Mouse (Mus musculus) megakaryocyte, adult 5-6 weeks (primary cell): Measurements from ENCODE around the gene Slc44a4. TPM values are rescaled to one million over a fixed set of nuclear protein-coding genes. Genes with fewer than 3 reads are reported as not detected.
"Not testable (repeated sequence)": the region's sequence is repeated elsewhere in the genome, so short reads cannot be mapped to it uniquely, and the experiment has no call there.

Experiments used
- ATAC-seq: 2 replicates; pipeline ENCODE4 v1.8.0; 2016; ENCODE audit warnings: mild to moderate bottlenecking, inconsistent platforms; ENCODE audit not compliant: poor library complexity, severe bottlenecking
- total RNA-seq, 2 experiments: library from RNA; stranded (forward) in 1 of 2; stranded (reverse) in 1 of 2; fragments of 153-499, 151-499 nt in 1 of 2; fragments of 221-1000, 200-1000 nt in 1 of 2; gene quantifications; 2 replicates each; pipeline versions ENCODE4 v1.2.3 to v1.2.4; 2015 to 2017

The Slc44a4 gene
- total RNA-seq, 2 experiments from 2014 or later, result 0.33 TPM; not detected in 1

DNA sequence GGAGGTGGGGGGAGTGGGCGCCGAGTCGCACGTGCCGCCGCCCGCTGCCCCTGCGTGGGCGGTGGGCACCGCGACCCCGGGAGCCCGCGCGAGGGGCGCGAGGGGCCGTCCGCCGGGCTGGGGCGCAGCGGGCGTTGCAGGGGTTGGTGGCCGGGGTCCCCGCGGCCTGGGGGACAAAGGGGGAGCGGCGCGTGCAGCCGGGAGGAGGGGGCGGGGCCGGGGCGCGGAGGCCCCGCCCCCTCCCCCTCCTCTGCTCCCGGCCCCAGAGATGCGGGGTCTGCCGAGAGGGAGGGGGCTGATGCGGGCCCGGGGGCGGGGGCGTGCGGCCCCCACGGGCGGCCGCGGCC lies 15.6 kb upstream of the Slc44a4 start:
- ATAC-seq, result no peak

- no peak for ATAC-seq
Observed at GRCm38 (mm10) chr17:34899053-34899889, 15.0 kb upstream of the Slc44a4 start.

DNA sequence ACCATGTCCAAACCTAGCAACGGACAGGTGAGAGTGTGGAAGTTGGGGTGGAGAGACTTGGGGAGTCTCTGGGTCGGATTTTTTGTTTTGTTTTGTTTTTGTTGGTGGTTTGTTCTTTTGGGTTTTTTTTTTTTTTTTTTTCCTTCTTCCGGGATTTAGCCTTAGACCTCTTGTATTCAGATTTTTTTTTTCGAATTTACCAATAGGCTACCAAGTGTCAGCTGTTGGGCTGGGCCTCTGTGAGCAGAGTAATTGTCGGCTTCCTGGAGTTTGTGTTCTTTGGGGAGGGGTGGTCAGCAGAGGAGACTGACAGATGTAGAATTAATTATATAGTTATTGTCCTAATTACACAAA lies 14.4 kb upstream of the Slc44a4 start:
- ATAC-seq, result no peak

- ATAC-seq, result not testable (repeated sequence)
Observed at GRCm38 (mm10) chr17:34900826-34901225, 13.4 kb upstream of the Slc44a4 start.

DNA sequence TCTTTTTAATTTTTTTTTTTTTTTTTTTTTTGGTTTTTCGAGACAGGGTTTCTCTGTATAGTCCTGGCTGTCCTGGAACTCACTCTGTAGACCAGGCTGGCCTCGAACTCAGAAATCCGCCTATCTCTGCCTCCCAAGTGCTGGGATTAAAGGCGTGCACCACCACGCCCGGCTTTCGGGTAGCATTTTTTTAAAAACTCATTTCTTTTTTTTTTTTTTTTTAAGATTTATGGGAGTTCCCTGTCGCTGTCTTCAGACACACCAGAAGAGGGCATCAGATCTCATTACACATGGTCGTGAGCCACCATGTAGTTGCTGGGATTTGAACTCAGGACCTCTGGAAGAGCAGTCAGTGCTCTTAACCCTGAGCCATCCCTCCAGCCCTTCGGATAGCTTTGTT lies 12.3 kb upstream of the Slc44a4 start:
- ATAC-seq, result not testable (repeated sequence)

DNA sequence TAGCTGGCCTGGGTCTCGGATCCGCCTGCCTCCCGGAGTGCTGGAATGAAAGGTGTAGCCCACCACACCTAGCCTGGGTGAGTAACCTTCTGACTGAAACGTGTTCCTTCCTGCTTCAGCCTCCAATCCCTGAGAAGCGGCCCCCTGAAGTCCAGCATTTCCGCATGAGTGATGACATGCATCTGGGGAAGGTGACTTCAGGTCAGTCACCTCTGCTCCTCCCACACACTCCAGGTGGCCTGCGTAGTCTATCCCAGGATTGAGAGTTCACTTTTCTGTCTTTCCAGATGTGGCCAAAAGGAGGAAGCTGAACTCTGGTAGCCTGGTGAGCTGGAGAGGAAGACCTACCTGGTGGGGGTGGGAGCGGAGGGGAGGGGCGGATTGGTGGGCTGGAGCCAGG lies 11.4 kb upstream of the Slc44a4 start:
- ATAC-seq, result no peak

DNA sequence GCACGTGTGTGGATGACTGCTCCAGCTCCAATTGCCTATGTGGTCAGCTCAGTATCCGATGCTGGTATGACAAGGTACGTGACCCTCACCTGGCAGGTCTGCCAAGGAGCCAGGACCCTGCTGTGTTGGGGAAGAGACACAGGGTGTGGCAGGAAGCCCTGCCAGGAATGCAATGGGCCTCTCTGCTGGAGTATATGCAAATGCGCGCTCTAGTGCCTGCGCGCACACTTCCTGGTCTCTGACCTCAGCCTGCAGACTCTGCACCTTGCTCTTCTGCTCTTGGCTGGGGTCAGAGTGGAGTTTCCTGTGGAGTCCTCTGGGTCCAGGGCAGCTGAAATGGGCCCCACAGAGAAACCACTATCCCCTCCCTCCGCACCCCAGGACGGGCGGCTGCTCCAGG lies 3.3 kb upstream of the Slc44a4 start:
- ATAC-seq, result no peak

GRCm38 (mm10) chr17:34911945-34912351 lies 2.3 kb upstream of the Slc44a4 start:
- peak; percentile 92 for ATAC-seq

DNA sequence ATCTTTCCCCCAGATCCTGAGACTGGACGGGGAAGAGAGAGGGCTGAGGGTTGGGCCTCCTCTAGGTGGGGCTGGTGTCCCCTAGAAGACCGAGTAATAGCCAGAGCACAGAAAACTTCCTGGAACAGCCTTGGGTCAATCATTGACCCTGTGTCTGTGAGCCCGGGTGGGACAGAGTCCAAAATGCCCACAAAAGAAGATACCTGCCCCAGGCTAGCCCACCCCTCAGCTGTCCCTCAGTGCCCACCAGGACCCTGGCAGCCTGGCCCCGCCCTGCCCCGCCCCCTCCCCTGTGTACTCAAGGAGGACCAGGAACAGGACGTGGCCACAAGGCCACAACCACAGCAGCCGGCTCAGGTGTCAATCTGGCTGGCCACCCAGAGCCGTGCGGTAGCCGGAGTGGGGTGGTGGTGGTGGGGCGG lies 1.2 kb downstream of the Slc44a4 start:
- ATAC-seq, result peak; percentile 36

- no peak for ATAC-seq
Observed at GRCm38 (mm10) chr17:34916316-34916715, 2.0 kb downstream of the Slc44a4 start.

- no peak; the same call in 1 of the 2 replicates for ATAC-seq
Observed at GRCm38 (mm10) chr17:34917188-34917587, 2.9 kb downstream of the Slc44a4 start.

DNA sequence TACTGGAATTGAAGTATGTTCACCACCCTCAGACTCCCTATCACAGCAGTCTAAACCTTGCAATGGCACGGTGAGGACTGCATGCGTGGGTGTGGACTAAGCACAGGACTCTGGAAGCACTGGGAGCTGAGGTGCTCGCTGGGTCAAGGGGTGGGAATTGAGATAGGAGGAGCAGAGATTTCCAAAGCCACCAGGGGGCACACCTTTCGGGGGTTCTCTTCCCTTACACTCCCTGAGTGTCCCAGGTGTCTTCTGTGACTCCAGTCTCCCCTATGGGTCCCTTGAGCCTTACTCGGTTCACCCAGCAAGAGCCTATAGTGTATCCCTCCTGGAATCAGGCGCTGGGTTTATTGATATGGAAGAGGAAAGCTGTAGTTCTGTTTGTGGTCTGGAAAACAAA lies 8.7 kb downstream of the Slc44a4 start:
- ATAC-seq, result 0 out of 2 replicates have a peak, but pooled peaks have one; percentile 38

DNA sequence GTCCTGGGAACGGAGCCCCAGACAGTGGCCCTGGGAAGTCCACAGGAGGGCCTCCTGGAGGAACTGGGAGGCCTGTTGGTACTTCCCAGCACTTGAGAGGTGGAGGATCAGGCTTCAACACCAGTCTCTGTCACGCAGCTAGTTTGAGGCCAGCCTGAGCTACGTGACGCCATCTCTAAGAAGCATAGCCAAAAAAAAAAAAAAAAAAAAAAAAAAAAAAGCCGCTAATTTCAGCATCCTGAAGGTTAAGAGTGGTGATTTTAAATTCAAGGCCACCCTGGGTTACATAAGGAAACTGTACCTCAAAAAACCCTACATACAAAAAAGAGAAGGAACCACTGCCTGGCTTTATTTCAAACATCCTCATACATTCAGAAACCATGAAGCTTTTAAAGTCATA lies 10.0 kb downstream of the Slc44a4 start:
- ATAC-seq, result no peak

GRCm38 (mm10) chr17:34927306-34928019 lies 13.2 kb downstream of the Slc44a4 start:
- ATAC-seq, result no peak

DNA sequence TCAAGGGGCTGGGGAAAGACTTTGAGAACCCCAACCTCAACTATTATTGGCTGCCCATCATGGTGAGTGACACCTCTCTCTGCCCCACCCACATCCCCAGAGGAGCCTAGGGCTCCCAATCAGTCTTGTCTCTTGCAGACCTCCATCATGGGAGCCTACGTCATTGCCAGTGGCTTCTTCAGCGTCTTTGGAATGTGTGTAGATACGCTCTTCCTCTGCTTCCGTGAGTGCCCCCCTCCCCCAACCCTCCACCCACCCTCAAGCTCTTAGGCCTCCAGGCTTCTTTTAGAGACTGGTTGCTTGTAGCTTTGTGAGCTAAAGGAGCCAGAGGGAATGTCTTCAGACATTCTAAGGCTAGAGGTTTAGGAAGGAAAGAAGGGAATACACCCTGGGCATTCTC lies 14.6 kb downstream of the Slc44a4 start:
- no peak for ATAC-seq

GRCm38 (mm10) chr17:34931061-34931734 lies 16.9 kb downstream of the Slc44a4 start, which contains the start of gene Neu1:
Gene Neu1 (plus strand): TSS chr17:34931253.
- ATAC-seq, result peak; percentile 92

DNA sequence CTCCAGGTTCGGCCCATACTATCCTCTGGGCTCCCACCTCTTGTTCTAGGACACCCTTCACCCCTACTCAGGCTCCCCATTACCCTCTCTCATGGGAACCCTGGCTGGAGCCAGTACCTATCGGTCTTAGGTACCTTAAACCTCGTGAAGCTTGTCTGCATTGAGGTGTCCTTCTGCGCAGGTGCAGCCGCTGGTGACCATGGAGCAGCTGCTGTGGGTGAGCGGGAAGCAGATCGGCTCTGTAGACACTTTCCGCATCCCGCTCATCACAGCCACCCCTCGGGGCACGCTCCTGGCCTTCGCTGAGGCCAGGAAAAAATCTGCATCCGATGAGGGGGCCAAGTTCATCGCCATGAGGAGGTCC lies 17.5 kb downstream of the Slc44a4 start:
- ATAC-seq, result no peak

- no peak for ATAC-seq
Observed at GRCm38 (mm10) chr17:34932287-34932686, 18.0 kb downstream of the Slc44a4 start.

DNA sequence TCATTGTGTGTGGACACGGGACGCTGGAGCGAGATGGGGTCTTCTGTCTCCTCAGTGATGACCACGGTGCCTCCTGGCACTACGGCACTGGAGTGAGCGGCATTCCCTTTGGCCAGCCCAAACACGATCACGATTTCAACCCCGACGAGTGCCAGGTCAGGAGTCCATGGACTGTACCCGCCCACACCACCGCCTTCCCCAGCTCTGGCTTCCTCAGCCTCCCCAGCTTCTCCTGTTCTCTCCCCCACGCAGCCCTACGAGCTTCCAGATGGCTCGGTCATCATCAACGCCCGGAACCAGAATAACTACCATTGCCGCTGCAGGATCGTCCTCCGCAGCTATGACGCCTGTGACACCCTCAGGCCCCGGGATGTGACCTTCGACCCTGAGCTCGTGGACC lies 19.8 kb downstream of the Slc44a4 start:
- no peak for ATAC-seq

DNA sequence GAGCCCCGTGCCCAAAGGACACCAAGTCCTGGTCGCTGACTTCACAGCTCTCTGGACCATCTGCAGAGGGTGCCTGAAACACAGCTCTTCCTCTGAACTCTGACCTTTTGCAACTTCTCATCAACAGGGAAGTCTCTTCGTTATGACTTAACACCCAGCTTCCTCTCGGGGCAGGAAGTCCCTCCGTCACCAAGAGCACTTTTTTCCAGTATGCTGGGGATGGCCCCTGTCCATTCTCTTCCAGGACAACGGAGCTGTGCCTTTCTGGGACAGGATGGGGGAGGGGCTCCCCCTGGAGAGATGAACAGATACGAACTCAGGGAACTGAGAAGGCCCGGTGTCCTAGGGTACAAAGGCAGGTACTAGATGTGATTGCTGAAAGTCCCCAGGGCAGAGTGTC lies 20.6 kb downstream of the Slc44a4 start:
- ATAC-seq, result peak; percentile 53

DNA sequence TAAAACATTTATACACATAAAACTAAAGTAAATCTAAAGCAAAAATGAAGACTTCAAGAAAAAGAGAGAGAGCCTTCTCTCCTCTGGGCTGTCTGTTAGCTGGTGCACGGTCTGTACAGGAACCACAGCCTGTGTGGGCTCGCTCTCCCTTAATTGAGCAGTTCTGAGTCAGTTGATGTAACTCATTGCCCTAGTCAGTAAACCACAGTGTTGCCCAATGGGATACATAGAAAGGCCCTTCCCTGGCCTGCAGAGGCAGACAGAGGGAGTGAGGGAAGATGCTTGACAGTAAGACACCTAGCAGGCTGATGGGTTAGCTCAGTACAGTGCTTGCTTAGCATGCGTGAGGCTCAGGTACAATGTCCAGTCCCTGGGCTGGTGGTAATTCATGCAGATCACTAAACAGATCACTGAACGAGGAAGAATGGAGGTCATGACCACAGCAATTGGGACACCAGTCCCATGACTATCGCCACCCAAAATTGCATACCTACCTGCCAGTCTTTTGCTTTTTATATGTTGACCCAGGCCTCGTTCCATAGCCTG lies 23.8 kb downstream of the Slc44a4 start:
- peak; percentile 83 for ATAC-seq
